In genomic region chr11:64125471-64125870, GRCm38 (mm10) we compare ENCODE assay signal across 15 mouse cellular contexts.
"Had no signal": no experiment of that assay in that cellular context is flagged by ENCODE, and none has a peak within 500 bp of the region (broad histone marks: within the 10 kb centered on the region; RNA-seq: fewer than 3 reads in every experiment).

No protein-coding gene starts in this region.

- H3K4me1 ChIP-seq: megakaryocyte, embryonic 14.5 days; midbrain, embryonic 13.5 days; midbrain, embryonic 15.5 days; neural tube, embryonic 12.5 days; stomach, embryonic 15.5 days had no signal

- H3K9me3 ChIP-seq: lung, embryonic 15.5 days; megakaryocyte, embryonic 14.5 days; midbrain, embryonic 13.5 days; midbrain, embryonic 15.5 days; neural tube, embryonic 12.5 days; stomach, embryonic 15.5 days had no signal

- H3K27ac ChIP-seq: lung, embryonic 15.5 days; macrophage; midbrain, embryonic 13.5 days; midbrain, embryonic 15.5 days; neural tube, embryonic 12.5 days; stomach, embryonic 15.5 days; stomach, postnatal 0 days had no signal

- H3K27me3 ChIP-seq: lung, embryonic 15.5 days; midbrain, embryonic 13.5 days; midbrain, embryonic 15.5 days; neural tube, embryonic 12.5 days; stomach, embryonic 15.5 days had no signal

- H3K36me3 ChIP-seq: lung, embryonic 15.5 days; midbrain, embryonic 13.5 days; midbrain, embryonic 15.5 days; neural tube, embryonic 12.5 days; stomach, embryonic 15.5 days had no signal

- H3K4me3 ChIP-seq: lung, embryonic 15.5 days; megakaryocyte, embryonic 14.5 days; midbrain, embryonic 13.5 days; midbrain, embryonic 15.5 days; neural tube, embryonic 12.5 days; stomach, embryonic 15.5 days had no signal

- DNase-seq: lung, adult 2 months; lung, postnatal 14 days; lung, postnatal 36 days; right cerebral cortex, postnatal 14 days; thymus, adult 2 months; thymus, postnatal 25 days; thymus, postnatal 4 days had no signal
